In genomic region chr6:50300622-50301021, GRCm38 (mm10) we compare ENCODE assay signal across 1 mouse cellular context.
TF ChIP-seq lines count a peak whose summit lies in the region.

No protein-coding gene starts in this region.

TF ChIP-seq in CH12.LX, 34 proteins besides CTCF, POLR2A, EP300 and RAD21 (continued from another document):
- TF ChIP-seq HCFC1 (IDR thresholded peaks at IDR 0.05; ENCODE audit: low read depth, low read length) (peak; percentile 79), GABPA (IDR thresholded peaks at IDR 0.05; ENCODE audit: insufficient replicate concordance, low read depth, low read length) (no peak), ZMIZ1 (IDR thresholded peaks at IDR 0.05; ENCODE audit: low read depth, low read length) (no peak), SIN3A (IDR thresholded peaks at IDR 0.05; ENCODE audit: low read length) (no peak), POLR2AphosphoS2 (IDR thresholded peaks at IDR 0.05; ENCODE audit: low read depth, low read length) (no peak), TBP (conservative IDR thresholded peaks at IDR 0.05; ENCODE audit: low read depth, low read length) (peak; percentile 77), MAX (IDR thresholded peaks at IDR 0.05; ENCODE audit: low read length) (no peak), MAZ (IDR thresholded peaks at IDR 0.05; ENCODE audit: low read depth, low read length) (no peak), KAT2A (IDR thresholded peaks at IDR 0.05; ENCODE audit: insufficient replicate concordance, low read length) (no peak), MYC (IDR thresholded peaks at IDR 0.05; ENCODE audit: low read depth, low read length) (0 out of 2 replicates have a peak, but pooled peaks have one; percentile 7), UBTF (IDR thresholded peaks at IDR 0.05; ENCODE audit: low read depth, low read length) (no peak)
